Mouse (Mus musculus): ENCODE results near the gene 1700016K19Rik.

1700016K19Rik gene

DNA sequence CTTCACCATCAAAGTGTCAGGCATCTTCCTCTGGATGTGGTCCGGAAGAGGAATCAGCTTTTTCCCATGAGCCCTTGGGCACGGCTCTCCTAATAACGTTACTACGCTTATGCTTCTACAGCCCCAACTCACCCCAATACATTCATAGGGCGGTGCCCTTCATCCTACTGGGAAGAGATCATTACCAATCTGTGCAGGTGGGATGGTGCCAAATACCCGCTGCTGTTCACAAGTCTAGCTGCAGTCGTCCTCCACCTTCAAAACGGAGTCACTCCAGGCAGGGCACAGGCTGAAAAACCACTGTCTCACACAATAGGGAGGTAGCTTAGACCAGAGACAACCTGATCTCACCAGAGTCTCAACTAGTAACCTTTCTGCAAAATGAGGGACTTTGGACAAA is 35.5 kb downstream of the 1700016K19Rik start:
- DNase-seq (ENCODE audit: low spot score), result no peak

DNA sequence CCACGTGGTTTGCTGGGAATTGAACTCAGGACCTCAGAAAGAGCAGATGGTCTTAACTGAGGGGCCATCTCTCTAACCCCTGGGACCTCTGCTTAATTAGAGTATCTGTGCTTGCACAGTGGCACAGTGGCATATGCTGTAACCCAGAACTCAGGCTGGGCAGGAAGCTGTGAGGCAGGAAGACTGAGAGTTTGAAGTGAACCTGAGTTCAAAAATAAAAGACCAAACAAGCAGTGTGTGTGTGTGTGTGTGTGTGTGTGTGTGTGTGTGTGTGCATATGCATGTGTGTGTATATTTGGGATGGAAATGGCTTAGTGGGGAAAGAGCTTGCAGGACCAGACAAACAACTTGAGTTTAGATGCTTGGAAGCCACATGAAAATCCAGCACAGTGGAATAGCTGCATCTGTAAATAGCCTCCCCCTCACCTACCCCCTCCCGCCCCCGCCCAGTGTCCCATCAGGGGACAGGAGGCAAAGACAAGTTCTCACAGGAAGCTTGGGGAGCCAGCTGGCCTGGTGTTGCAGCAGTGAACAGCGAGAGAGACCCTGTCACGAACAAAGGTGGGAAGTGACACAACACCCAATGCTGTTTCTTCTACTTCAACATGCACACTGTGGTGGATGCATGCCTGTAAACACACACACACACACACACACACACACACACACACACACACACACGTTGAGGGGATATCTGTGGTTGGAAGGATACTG is 38.0 kb downstream of the 1700016K19Rik start:
- DNase-seq (ENCODE audit: low spot score), result no peak

DNA sequence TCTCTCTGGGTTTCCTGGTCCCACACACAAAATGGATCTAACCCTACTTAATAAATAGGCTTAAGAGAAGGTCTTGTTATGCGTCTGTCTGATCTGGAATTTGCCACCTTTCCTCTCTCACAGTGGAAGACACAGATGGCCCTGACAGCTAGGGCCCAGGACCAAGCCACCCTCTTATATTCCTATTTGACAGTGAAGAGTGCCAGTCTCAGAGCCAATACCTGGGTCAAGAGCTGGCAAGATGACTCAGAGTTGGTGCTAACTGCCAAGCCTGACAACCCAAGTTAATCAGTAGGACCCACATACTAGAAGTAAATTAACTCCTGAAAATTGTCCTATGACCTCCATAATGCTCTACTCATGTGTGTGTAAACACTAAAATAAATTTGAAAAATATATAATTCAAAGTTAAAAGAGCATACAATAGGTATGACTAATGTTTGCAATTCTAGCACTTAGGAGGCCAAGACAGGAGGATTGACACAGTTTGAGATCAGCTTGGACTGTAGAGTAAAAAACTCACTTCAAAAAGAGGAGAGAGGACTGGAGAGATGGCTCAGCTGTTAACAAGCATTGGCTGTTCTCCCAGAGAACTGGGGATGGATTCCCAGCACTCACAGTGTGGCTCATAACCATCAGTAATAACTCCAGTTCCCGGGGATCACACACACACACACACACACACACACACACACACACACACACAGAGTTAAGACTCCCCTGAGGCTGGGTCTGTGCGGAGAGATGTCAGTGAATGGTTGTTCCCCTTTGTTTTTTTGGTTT is 39.8 kb downstream of the 1700016K19Rik start:
- no peak for DNase-seq (ENCODE audit: low spot score)

DNA sequence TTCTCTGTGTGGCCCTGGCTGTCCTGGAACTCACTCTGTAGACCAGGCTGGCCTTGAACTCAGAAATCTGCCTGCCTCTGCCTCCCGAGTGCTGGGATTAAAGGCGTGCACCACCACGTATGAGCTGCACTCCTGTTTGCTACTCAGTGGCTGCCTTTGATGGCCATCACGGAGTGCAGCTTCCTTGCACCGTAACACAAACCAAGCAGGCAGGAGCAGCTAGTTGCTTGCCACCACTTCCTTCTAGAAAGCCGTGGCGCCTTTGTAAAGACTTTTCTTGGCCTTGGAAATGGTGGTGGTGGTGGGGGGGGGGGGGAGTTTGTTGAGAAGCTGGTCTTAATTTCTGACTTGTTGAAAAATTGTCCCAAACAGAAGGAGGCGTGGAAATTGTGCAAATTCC is 40.4 kb downstream of the 1700016K19Rik start:
- DNase-seq (ENCODE audit: low spot score), result no peak

DNA sequence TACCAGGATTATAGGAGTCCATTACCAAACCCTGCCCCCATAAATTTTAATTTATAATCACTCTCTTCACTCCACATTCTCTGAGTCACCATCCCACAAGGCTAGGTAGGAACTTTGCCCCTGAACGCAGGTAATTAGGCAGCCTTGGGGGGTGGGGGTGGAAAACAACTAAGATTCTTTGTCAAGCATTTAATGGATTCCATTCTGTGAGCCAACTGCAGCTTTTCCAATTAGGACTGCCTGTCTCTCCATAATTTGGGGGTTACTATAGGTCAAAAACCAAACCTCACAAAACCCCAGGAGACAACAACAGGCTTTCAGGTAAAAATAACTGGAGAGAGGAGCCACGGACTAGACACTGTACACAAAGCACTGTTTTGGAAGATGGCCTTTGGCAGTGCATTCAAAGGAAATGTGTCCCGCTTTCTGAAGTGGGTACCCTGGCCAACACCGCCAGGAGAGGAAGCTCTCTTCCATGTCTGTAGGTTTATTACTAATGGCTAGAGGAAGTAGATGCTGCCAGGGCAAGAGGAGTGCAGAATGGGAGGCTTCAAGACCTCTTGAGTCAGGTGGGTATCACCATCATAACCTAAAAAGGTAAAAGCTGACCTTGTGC is 41.2 kb downstream of the 1700016K19Rik start:
- no peak for DNase-seq (ENCODE audit: low spot score)

DNA sequence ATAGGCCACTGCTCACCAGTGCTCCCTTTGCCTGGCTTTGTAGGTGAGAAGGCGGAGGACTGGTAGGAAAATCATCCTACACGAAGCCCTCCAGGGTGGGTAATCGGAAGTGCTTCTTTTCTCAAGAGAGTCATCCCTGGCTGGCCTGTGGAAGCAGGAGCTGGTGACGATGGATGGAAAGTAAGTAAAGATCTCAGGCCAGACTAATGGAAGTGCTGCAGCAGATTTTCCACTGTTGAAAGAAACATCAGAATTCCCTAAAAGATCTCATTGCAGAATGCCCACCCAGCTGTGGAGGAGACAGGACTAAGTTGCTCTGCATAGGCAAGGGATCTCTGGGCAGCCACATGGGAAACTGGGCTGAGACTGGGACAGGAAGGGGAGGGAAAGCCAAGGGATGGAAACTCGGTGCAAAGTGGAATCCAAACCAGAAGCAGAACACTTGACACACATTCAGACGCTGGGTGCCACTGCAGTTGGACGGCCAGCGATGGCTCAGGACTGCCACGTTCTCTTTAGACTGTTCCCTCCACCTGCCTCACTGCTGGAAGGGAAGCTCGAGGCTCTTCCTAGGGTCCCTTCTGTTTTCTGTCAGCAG is 42.4 kb downstream of the 1700016K19Rik start:
- DNase-seq (ENCODE audit: low spot score), result no peak

DNA sequence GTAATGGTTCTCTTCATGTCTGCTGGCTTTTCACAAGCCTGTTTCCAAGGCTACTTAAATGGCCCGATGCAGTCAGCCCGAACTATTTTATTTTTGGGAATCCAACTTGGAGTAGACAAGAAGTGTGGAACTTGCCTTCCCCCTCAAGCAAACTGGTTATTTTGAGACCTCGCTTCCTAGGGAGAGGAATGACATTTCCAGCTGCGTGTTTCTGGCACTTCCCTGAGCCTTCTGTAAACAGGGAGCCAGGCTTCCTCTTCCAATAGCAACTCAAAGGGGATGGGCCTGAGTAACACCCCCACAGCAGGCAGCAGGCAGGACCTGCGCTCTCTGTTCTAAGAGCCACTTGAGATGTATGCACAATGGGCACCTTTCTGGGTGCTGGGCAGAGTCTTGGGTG is 43.2 kb downstream of the 1700016K19Rik start:
- peak; percentile 34 for DNase-seq (ENCODE audit: low spot score)

DNA sequence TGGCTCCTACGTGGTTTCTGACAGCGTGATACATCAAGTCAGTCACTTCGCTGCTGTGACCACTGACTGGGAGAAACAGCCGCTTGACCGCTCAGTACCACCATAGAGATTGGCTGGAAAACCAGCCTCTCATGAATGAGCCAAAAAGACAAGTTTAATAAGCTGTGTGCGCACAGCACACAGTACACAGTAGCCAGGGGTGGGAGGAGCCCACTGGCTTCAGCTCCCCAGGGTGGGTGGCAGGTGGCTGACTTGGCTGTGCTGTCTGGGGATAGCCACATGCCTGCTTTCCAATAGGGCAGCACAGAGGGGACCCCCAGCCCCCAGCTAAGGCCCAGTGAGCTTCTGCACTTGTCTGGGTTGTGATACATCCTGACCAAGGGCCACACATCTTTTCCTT is 44.8 kb downstream of the 1700016K19Rik start:
- no peak for DNase-seq (ENCODE audit: low spot score)

DNA sequence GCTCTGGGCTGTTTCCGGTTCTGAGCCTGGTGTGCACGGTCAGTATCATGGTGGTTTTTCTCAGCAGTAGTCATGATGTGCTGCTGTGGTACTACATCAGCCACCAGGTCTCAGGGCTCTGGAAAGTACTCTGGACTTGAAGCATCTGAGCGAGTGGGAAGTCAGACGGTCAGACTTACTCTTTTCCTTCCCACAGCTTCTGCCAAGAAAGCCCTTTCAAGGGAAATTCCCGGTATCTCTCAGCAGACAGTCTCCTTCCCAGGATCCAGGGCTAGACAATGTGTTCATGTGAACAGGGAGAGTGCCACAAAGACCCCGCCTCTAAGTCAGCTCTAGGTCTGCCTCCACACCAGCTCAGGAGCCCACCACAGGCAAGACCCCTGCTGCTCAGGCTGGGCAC is 45.7 kb downstream of the 1700016K19Rik start:
- no peak for DNase-seq (ENCODE audit: low spot score)

DNA sequence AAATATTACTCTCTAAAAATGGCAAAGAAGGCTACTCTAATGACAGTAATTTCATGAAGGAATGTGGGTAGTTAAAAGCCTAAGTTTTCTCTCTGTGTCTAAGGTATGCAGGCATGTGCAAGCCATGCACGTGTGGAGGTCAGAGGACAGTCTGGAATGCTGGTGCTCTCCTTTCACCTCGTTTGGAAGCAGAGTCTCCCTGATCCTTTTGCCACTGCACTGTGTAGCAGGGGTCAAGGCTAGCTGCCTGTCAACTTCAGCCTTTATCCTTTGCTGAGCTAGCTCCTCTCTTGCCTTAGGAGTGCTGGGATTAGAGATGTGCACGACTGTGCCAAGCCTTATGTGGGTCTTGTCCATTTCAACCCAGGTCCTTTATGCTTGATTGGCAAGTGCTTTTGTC is 50.8 kb downstream of the 1700016K19Rik start:
- DNase-seq (ENCODE audit: low spot score), result no peak

DNA sequence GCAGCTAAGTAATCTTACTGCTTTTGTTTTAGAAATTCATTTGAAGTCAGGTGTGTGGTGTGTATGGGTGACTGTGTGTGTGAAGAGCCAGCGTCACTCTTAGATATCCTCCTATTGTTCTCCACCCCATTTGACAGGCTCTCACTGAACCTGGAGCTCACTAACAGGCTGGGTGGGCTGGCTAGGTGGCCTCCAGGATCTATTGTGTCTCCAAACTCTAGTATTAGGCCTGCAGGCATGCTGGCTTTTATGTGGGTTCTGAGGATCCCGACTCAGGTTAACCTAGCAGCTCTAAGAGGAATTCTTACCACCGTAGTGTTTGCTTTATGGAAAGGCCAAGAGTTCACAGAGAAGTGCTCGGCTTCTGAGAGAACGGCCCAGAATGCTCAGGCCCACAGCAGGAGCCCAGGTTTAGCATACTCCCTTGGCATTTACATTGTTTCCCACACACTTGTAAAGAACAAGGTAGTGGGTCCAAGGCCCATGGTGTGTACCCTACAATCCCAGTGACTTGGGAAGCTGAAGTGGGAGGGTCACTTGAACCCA is 51.3 kb downstream of the 1700016K19Rik start:
- no peak for DNase-seq (ENCODE audit: low spot score)

DNA sequence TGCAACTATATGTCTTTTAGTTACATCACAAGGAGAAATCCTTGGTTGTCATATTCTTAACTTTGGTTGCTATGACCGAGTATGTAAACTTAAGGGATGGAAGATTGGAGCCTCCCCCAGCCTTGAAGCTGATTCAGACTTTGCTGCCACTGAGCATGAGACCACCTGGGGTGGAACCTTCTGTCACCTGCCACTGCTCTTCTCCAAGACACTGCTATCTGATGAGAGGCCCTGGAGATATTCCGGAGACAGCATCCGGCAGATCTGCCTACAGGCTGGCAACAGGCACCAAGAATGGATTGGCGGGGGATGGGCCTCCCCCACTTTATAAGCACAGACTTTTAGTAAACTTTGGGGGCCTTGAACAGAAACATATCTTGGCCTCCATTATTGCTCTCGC is 52.8 kb downstream of the 1700016K19Rik start:
- DNase-seq (ENCODE audit: low spot score), result no peak
